Mouse (Mus musculus) neural tube, embryonic 10.5 days (tissue): Measurements from ENCODE around the gene Zfp729a.
A peak's percentile ranks its signal among the peaks of the same experiment; 100 is the strongest.
"Not testable (repeated sequence)": the region's sequence is repeated elsewhere in the genome, so short reads cannot be mapped to it uniquely, and the experiment has no call there.

Experiments used
- DNase-seq: peaks from one replicate; pipeline ENCODE4 v3.0.0-alpha.2; 2017; ENCODE audit warnings: low spot score; ENCODE audit errors: extremely low spot score

Zfp729a gene

DNA sequence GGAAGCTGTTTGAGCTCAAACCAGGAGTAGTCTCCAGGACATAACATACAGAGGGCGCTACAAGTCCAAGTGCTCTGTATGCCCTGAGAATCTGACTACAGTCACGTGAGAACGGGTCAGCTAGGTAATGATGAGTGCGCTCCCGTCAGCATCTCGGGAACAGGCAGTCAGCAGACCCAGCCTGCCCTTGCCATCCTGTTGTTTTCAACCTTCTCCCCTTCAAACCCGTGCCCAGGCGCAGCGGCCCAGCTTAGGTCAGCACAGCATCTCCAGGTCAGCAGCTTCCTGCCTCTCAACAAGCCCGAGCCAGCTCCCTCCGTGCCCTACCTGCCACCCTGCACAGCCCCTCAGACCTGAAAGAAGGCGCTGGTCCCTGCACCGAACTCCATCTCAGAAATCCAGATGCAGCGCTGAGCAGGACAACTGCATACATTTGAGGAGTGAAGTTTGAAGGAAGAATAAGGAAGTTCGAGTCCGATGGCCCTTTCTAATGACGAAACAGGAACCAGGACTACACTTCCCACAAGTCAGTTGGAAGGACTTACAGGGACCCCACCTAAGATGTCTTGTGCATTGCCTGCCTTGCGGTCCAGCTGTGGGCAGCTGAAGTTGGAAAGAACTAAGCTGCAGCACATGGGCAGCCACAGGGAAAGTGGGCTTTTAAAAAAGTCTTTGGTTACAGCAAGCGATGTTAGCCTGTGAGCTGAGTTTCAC lies at the start of gene Zfp729a, which contains the start of gene Gm49345:
Zfp729a (minus strand) TSS at position 498 of the 714 bp plus-strand sequence.
Gm49345 (minus strand) TSS at position 476 of the 714 bp plus-strand sequence.
- peak; percentile 84 for DNase-seq

DNA sequence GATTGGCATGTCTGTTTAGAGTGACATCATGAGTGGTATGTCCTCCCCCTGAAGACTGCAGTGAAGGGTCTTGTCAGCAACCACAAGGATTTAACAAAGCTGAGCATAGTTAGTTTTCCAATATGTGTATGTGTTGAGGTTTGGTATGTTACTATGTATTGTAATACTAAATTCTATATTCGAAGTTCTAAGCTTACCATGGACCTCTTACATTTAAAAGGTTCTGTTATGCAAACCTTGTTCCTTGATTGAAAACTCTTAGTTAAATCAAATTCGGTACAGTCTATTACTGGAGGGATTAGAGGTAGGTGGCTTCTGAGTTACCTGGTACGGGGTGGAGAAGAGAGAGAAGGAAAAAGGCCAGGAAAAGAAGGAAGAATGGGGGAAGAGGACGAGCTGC lies 49.4 kb upstream of the Zfp729a start, which contains the start of gene Zfp738:
Zfp738 (minus strand) TSS at position 101 of the 400 bp plus-strand sequence.
- no peak for DNase-seq

DNA sequence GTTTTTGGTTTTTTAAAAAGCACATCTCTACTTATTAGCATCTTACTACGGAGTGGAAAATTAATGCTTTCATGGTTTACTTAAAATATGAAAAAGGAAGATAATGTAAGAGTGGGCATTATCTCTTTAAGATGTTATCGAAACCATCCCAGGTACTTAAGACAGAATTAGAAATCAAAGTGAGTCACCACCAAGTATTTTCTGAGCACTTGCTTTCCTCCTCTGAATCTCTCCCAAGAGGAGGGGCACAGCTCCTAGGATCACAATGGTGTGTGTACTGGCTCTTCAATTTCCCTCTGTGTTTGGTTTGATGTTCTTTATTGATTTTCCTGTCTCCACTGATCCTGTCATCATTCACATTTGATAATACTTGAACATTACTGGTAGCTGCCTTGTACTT lies 46.2 kb upstream of the Zfp729a start:
- not testable (repeated sequence) for DNase-seq

DNA sequence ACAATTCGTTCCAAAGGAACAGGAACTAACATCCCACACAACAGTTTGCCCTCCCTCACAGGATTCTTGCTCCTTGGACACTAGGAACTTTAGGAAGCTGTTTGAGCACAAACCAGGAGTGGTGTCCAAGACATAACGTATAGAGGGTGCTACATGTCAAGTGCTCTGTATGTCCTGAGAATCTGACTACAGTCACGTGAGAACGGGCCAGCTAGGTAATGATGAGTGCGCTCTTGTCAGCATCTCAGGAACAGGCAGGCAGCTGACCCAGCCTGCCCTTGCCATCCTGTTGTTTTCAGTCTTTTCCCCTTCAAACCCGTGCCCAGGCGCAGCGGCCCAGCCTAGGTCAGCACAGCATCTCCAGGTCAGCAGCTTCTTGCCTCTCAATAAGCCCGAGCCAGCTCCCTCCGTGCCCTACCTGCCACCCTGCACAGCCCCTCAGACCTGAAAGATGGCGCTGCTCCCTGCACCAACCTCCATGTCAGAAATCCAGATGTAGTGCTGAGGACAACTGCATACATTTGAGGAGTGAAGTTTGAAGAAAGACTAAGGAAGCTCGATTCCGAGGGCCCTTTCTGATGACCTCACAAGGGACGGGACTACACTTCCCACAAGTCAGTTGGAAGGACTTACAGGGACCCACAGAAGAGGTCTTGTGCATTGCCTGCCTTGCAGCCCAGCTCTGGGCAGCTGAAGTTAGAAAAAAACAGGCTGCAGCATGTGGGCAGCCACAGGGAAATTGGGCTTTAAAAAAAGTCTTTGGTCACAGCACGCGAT lies 45.6 kb upstream of the Zfp729a start:
- peak; percentile 78 for DNase-seq

DNA sequence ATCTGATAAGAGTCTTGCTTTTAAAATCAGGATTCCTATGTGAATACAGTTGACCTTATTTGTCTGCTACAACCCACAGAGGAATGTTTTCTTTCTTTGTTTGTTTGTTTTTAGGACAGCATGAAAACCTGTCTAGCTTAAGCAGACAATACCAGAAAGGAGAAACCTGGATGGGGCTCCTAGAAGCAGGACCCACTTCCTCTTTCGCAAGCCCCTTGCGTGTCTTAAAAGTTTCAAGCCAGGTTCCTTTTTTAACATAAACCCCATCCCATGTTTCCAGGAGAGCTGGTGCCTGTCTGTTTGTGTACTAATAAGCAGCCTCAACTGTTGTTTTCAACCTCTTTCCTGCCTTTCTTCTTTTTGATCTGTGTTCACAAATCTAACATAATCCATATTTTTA lies 37.3 kb upstream of the Zfp729a start:
- no peak for DNase-seq

DNA sequence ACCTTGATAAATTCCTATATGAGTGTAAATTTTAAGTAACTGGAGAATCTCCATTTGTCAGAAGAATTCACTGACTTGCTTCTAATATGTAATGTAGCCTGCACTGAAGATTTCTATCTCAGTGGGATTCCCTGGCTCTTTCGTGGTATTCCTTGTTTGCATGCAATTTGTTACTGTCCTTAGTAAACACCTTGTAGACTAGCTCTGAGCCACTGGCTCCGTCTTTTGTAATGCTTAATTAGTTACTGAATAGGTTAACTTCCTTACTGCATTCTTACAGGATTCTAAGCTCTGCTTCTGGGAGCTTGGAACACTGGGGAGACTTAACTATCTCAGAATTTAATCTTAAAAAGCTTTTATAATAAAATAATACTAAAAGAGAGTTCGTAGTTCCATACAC lies 14.9 kb upstream of the Zfp729a start:
- DNase-seq = no peak

DNA sequence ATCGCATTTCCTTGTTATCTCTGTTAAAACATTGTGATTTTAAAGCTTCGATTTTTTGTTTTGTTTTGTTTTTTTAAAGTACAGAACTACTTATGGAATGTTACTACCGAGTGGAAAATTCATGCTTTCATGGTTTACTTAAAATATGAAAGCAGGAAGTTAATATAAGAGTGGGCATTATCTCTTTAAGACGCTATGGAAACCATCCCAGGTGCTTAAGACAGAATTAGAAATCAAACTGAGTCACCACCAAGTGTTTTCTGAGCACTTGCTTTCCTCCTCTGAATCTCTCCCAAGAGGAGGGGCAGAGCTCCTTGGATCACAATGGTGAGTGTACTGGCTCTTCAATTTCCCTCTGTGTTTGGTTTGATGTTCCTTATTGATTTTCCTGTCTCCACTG lies 27.5 kb downstream of the Zfp729a start:
- no peak for DNase-seq

DNA sequence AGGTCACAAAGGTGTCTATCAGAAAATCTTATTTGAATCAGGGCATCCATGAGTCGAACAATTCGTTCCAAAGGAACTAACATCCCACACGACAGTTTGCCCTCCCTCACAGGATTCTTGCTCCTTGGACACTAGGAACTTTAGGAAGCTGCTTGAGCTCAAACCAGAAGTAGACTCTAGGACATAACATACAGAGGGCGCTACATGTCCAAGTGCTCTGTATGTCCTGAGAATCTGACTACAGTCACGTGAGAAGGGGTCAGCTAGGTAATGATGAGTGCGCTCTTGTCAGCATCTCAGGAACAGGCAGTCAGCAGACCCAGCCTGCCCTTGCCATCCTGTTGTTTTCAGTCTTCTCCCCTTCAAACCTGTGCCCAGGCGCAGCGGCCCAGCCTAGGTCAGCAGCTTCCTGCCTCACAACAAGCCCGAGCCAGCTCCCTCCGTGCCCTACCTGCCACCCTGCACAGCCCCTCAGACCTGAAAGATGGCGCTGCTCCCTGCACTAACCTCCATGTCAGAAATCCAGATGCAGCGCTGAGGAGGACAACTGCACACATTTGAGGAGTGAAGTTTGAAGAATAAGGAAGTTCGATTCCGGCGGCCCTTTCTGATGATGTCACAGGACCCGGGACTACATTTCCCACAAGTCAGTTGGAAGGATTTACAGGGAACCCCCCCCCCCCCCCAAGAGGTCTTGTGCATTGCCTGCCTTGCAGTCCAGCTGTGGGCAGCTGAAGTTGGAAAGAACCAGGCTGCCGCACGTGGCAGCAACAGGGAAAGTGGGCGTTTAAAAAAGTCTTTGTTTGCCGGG lies 28.3 kb downstream of the Zfp729a start, which contains the start of gene Zfp729b:
Zfp729b (minus strand) TSS at position 642 of the 811 bp plus-strand sequence.
- DNase-seq = peak; percentile 89

DNA sequence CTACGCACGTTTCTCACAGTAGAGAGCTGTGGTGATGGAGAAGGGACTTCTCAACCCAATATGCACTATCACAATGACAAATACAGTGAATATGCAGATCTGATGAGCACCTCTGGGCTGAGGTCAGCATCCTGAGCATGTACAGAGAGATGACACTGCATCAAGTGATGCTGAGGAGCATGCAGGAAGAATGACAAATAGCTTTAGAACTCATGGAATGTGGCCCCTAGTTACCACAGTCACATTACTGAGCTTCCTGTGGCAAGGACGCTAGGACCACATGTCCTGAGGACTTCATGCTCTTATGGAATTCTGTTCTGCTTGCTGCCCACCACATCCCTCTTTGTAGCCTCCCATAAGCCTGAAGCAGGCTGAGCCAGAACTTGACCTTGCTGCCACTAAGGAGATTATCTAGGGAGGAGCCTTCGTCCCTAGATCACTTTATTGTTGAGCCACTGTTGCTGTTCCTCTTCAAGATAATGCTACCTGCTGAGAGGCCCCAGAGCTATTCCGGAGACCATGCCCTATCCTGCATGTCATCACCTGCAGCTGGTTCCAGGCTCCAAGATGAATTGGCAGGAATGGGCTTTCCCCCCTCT lies 64.9 kb downstream of the Zfp729a start:
- DNase-seq = no peak
